Mouse (Mus musculus): Measurements from ENCODE around the gene Ccdc14. TPM values are rescaled to one million over a fixed set of nuclear protein-coding genes. Genes with fewer than 3 reads are reported as not detected.
"Not testable (repeated sequence)": the region's sequence is repeated elsewhere in the genome, so short reads cannot be mapped to it uniquely, and the experiment has no call there.

Gene Ccdc14
- total and polyA plus RNA-seq, 2 experiments: 0.28 to 1.3 TPM

- TF ChIP-seq CTCF (IDR thresholded peaks at IDR 0.05; ENCODE audit: low read depth, low read length) (peak; percentile 64), POLR2A (IDR thresholded peaks at IDR 0.05; ENCODE audit: extremely low read depth, insufficient read depth, low read length) (no peak)
- H3K36me3 ChIP-seq (ENCODE audit: control insufficient read depth, insufficient read depth, low read length): peaks cover 1% of the 10 kb centered on the region; the same call in 1 of the 2 replicates
- H3K4me1 ChIP-seq (ENCODE audit: control insufficient read depth, insufficient read depth, low read length): no peaks in the 10 kb centered on the region
- 18% methylated on average over 7 of the region's 7 CpGs for WGBS
- no peaks in the 10 kb centered on the region for H3K27me3 ChIP-seq (ENCODE audit: control insufficient read depth, insufficient read depth, low read length)
- H3K4me3 ChIP-seq (ENCODE audit: insufficient read depth, low read depth, low read length): no peak overlapping the region
- peak; percentile 71 for DNase-seq (ENCODE audit: extremely low read depth, low read depth, low spot score)
- no peaks in the 10 kb centered on the region for H3K79me2 ChIP-seq (ENCODE audit: control insufficient read depth, insufficient read depth, low read length)
- H3K27ac ChIP-seq (replicated peaks; ENCODE audit: insufficient read depth, low read depth, low read length): no peak overlapping the region
- no peak overlapping the region for H3K9ac ChIP-seq (ENCODE audit: low read depth, low read length)
Measured at GRCm38 (mm10) chr16:34700165-34700827, 9.9 kb downstream of the Ccdc14 start.

DNA sequence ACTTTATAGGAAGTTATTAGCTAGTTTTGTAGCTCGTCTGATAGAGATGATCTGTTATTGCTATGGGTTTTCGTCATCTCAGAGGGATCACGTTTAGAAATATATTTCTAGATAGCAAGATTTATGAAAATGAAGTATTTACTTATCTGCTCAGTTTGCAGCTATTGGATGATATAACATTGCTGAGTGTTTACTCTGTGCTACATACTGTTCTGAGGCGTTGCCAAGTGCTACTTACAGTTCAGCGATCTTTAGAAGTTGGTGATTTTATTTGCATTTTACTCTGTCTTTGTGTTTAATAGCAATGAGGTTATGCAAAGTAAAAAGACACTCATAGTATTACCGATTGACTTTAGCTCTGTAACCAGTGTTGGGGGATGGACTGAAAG lies 10.4 kb downstream of the Ccdc14 start:
- Histone ChIP-seq H3K27ac (replicated peaks; ENCODE audit: insufficient read depth, low read depth, low read length) (no peak overlapping the region), H3K27me3 (ENCODE audit: control insufficient read depth, insufficient read depth, low read length) (no peaks in the 10 kb centered on the region), H3K9ac (ENCODE audit: low read depth, low read length) (no peak overlapping the region), H3K36me3 (ENCODE audit: control insufficient read depth, insufficient read depth, low read length) (peaks cover 1% of the 10 kb centered on the region; the same call in 1 of the 2 replicates), H3K4me3 (ENCODE audit: insufficient read depth, low read depth, low read length) (no peak overlapping the region), H3K4me1 (ENCODE audit: control insufficient read depth, insufficient read depth, low read length) (no peaks in the 10 kb centered on the region), H3K79me2 (ENCODE audit: control insufficient read depth, insufficient read depth, low read length) (no peaks in the 10 kb centered on the region)
- WGBS: 83% methylated on average over 6 of the region's 6 CpGs
- TF ChIP-seq CTCF (IDR thresholded peaks at IDR 0.05; ENCODE audit: low read depth, low read length) (no peak), POLR2A (IDR thresholded peaks at IDR 0.05; ENCODE audit: extremely low read depth, insufficient read depth, low read length) (no peak)
- no peak for DNase-seq (ENCODE audit: extremely low read depth, low read depth, low spot score)

- no peaks in the 10 kb centered on the region for H3K27me3 ChIP-seq (ENCODE audit: control insufficient read depth, insufficient read depth, low read length)
- 81% methylated on average over 2 of the region's 2 CpGs for WGBS
- 0 out of 2 replicates have a peak, but pooled peaks cover 3% of the 10 kb centered on the region for H3K36me3 ChIP-seq (ENCODE audit: control insufficient read depth, insufficient read depth, low read length)
- peak overlapping the region; percentile 4; the same call in 1 of the 2 replicates for H3K27ac ChIP-seq (replicated peaks; ENCODE audit: insufficient read depth, low read depth, low read length)
- H3K4me1 ChIP-seq (ENCODE audit: control insufficient read depth, insufficient read depth, low read length): no peaks in the 10 kb centered on the region
- H3K79me2 ChIP-seq (ENCODE audit: control insufficient read depth, insufficient read depth, low read length): no peaks in the 10 kb centered on the region
- TF ChIP-seq CTCF (IDR thresholded peaks at IDR 0.05; ENCODE audit: low read depth, low read length) (no peak), POLR2A (IDR thresholded peaks at IDR 0.05; ENCODE audit: extremely low read depth, insufficient read depth, low read length) (no peak)
- DNase-seq (ENCODE audit: extremely low read depth, low read depth, low spot score): peak; percentile 15
- no peak overlapping the region for H3K9ac ChIP-seq (ENCODE audit: low read depth, low read length)
- no peak overlapping the region for H3K4me3 ChIP-seq (ENCODE audit: insufficient read depth, low read depth, low read length)
Measured at GRCm38 (mm10) chr16:34706019-34706418, 15.6 kb downstream of the Ccdc14 start.

DNA sequence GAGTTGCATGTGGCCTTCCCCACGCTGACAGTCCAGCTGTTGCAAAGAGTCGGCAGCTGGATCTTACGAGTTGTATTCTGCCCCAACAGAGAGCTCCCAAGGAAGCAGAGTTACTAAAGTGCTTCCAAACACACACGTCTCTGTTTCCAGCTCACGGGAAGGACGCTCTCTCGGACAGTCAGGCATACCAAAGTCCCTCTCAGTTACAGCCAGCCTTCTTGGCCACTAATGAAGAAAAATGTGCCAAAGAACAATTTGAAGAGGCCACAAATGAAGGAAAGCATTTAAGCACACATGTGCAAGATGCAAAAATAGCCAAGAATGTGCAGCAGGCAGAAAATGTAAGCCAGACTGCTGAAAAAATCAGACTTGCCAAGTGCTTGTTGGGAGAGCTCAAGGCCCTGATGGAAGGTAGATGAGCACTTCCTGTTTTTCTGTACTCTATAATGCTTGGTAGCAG lies 16.1 kb downstream of the Ccdc14 start:
- Histone ChIP-seq H3K27ac (replicated peaks; ENCODE audit: insufficient read depth, low read depth, low read length) (peak overlapping the region; percentile 4; the same call in 1 of the 2 replicates), H3K9ac (ENCODE audit: low read depth, low read length) (no peak overlapping the region), H3K79me2 (ENCODE audit: control insufficient read depth, insufficient read depth, low read length) (no peaks in the 10 kb centered on the region), H3K27me3 (ENCODE audit: control insufficient read depth, insufficient read depth, low read length) (no peaks in the 10 kb centered on the region), H3K36me3 (ENCODE audit: control insufficient read depth, insufficient read depth, low read length) (0 out of 2 replicates have a peak, but pooled peaks cover 3% of the 10 kb centered on the region), H3K4me3 (ENCODE audit: insufficient read depth, low read depth, low read length) (no peak overlapping the region), H3K4me1 (ENCODE audit: control insufficient read depth, insufficient read depth, low read length) (no peaks in the 10 kb centered on the region)
- TF ChIP-seq CTCF (IDR thresholded peaks at IDR 0.05; ENCODE audit: low read depth, low read length) (no peak), POLR2A (IDR thresholded peaks at IDR 0.05; ENCODE audit: extremely low read depth, insufficient read depth, low read length) (no peak)
- peak; percentile 23 for DNase-seq (ENCODE audit: extremely low read depth, low read depth, low spot score)
- 89% methylated on average over 7 of the region's 7 CpGs for WGBS

DNA sequence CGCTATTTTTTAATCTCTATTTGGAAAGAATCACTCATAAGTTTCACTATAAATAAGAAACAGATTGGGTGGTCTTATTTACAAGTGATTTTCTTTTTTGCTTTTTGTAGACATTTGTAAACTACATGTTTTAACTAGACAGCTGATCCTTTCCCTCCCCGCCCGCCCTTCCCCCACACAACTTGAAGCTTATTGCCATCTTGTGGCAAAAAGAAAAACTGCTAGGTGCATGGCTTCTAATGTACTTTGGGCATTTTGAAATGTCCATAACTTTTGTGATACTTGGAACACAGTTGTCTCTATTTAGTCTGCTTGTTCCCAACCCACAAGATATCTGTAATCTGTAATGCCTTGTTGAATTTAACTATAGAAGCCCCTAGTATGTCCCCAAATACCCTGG lies 21.1 kb downstream of the Ccdc14 start:
- no peak overlapping the region for H3K9ac ChIP-seq (ENCODE audit: low read depth, low read length)
- H3K4me3 ChIP-seq (ENCODE audit: insufficient read depth, low read depth, low read length): no peak overlapping the region
- peak; percentile 59 for DNase-seq (ENCODE audit: extremely low read depth, low read depth, low spot score)
- no peaks in the 10 kb centered on the region for H3K79me2 ChIP-seq (ENCODE audit: control insufficient read depth, insufficient read depth, low read length)
- no peaks in the 10 kb centered on the region for H3K4me1 ChIP-seq (ENCODE audit: control insufficient read depth, insufficient read depth, low read length)
- WGBS: 69% methylated on average over 3 of the region's 3 CpGs
- 0 out of 2 replicates have a peak, but pooled peaks cover 1% of the 10 kb centered on the region for H3K36me3 ChIP-seq (ENCODE audit: control insufficient read depth, insufficient read depth, low read length)
- H3K27me3 ChIP-seq (ENCODE audit: control insufficient read depth, insufficient read depth, low read length): no peaks in the 10 kb centered on the region
- no peak overlapping the region for H3K27ac ChIP-seq (replicated peaks; ENCODE audit: insufficient read depth, low read depth, low read length)
- no peak for TF ChIP-seq POLR2A (IDR thresholded peaks at IDR 0.05; ENCODE audit: extremely low read depth, insufficient read depth, low read length)
- TF ChIP-seq CTCF (IDR thresholded peaks at IDR 0.05; ENCODE audit: low read depth, low read length): peak; percentile 37; the same call in 1 of the 2 replicates

GRCm38 (mm10) chr16:34725156-34725555 lies 34.7 kb downstream of the Ccdc14 start:
- Histone ChIP-seq H3K4me1 (ENCODE audit: control insufficient read depth, insufficient read depth, low read length) (peaks cover 2% of the 10 kb centered on the region; the same call in 1 of the 2 replicates), H3K36me3 (ENCODE audit: control insufficient read depth, insufficient read depth, low read length) (no peaks in the 10 kb centered on the region; the same call in 1 of the 2 replicates), H3K27ac (replicated peaks; ENCODE audit: insufficient read depth, low read depth, low read length) (no peak overlapping the region), H3K27me3 (ENCODE audit: control insufficient read depth, insufficient read depth, low read length) (no peaks in the 10 kb centered on the region), H3K79me2 (ENCODE audit: control insufficient read depth, insufficient read depth, low read length) (no peaks in the 10 kb centered on the region), H3K9ac (ENCODE audit: low read depth, low read length) (no peak overlapping the region), H3K4me3 (ENCODE audit: insufficient read depth, low read depth, low read length) (no peak overlapping the region)
- no peak for TF ChIP-seq POLR2A (IDR thresholded peaks at IDR 0.05; ENCODE audit: extremely low read depth, insufficient read depth, low read length)
- TF ChIP-seq CTCF (IDR thresholded peaks at IDR 0.05; ENCODE audit: low read depth, low read length): no peak
- DNase-seq (ENCODE audit: extremely low read depth, low read depth, low spot score): peak; percentile 87
- 49% methylated on average over 3 of the region's 3 CpGs for WGBS

DNA sequence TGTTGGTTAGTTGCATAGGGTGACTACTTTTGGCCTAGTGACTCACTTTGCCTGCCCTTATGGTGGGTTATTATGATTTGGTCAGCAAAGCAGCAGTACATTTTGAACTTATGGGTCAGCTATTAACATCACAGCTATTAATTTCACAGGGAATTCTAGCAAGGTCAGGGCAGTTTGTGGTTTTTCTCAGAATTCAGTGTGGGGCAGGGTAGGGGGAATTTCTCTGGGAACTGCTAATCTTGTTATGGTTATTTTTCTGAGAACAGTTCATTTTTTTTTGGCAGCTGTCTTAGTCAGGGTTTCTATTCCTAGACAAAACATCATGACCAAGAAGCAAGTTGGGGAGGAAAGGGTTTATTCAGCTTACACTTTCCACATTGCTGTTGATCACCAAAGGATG lies 38.2 kb downstream of the Ccdc14 start:
- not testable (repeated sequence) for H3K9ac ChIP-seq (ENCODE audit: low read depth, low read length); H3K27me3 ChIP-seq (ENCODE audit: control insufficient read depth, insufficient read depth, low read length); H3K36me3 ChIP-seq (ENCODE audit: control insufficient read depth, insufficient read depth, low read length); DNase-seq (ENCODE audit: extremely low read depth, low read depth, low spot score); H3K4me1 ChIP-seq (ENCODE audit: control insufficient read depth, insufficient read depth, low read length); H3K27ac ChIP-seq (replicated peaks; ENCODE audit: insufficient read depth, low read depth, low read length); H3K4me3 ChIP-seq (ENCODE audit: insufficient read depth, low read depth, low read length); H3K79me2 ChIP-seq (ENCODE audit: control insufficient read depth, insufficient read depth, low read length)

Measured in liver, adult 2 months (tissue).